Mouse (Mus musculus): ENCODE measurements around the gene Sde2. TPM values are rescaled to one million over a fixed set of nuclear protein-coding genes. Genes with fewer than 3 reads are reported as not detected.
"Not testable (repeated sequence)": the region's sequence is repeated elsewhere in the genome, so short reads cannot be mapped to it uniquely, and the experiment has no call there.

Gene Sde2
- total RNA-seq, 2 experiments from 2014 or later, result 17.7 to 19.8 TPM

DNA sequence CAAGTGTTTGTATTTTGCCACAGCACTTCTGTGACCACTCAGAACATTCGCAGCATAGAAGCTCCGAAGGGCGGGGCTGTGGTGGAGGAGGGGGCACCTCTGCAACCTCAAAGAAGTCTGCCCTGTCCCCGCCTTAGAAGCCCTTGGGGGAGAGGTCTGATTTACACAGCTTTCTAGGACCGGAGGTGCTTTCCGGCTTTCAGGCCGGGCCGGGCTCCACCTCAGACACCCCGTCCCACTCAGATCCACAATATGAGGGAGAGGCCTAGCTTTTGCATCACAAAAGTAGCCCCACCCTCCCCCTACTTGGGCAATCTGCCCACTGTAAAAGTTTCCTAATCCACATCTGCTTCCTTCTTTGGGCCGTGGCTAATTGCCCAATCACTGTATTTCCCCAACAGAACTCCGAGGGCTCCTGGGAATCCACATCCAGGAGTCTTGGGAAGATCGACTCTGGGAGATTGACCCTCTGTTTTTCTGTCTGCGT, 37.7 kb downstream of the Sde2 start:
- peak; percentile 91 for DNase-seq

DNA sequence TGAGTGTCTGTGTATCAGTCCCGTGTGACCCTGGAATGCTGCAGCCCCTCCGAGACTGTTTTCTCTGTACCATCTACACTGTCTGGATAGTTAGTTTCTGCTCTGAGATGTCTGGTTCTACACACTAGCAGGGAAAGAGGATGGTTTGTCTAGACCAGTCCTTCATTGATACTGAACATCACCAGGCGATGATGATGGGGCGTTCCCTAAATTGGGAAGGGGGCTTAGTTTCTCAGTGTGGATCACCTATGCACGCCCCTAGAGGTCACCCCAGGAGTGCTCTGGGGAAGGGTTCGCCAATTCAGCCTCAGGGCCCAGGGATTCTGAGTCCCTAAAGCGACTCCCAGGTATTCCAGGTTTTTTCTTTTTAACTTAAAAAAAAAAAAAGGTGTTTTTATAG, 38.2 kb downstream of the Sde2 start:
- no peak for DNase-seq

DNA sequence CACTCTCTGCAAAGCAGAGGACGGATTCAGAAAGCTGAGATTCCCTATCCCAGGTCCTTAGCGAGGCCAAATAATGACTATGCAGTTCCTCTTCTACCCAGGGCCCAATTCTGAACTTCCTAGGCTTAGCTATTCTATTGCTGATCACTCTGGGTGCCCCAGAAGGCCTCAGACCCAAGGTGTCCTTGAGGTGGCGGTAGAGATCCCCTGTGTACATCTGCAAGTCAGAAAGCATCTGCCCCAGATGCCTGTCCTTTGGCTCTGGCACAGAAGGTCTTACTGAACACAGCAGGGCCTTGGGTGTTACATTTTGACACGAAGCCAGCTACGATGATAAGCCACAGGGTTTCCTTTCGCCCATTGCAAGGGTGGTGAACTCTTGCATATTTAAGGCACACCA, 38.9 kb downstream of the Sde2 start:
- peak; percentile 36 for DNase-seq

DNA sequence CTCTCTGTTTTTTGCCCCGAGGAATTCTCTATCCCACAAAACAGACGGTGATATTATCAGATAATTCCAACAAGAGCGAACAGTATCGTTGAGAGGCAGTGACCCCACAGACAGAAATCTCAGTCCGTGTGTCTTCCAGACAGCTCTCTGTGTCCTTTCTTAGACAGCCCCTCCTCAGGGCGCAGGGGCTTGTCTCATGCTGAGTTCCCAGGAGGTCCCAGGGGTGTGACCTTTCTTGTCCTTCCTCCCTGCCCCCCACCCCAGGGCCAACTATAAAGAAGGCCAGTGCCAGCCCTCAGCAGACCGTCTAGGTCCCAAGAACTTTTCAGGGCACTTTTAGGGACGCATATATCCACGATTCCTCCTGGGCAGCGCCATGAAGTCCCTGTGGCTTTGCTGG, 41.9 kb downstream of the Sde2 start, which contains the start of gene Lefty2:
Gene Lefty2 (plus strand): TSS at position 301 of the 400 bp plus-strand sequence.
- no peak for DNase-seq

DNA sequence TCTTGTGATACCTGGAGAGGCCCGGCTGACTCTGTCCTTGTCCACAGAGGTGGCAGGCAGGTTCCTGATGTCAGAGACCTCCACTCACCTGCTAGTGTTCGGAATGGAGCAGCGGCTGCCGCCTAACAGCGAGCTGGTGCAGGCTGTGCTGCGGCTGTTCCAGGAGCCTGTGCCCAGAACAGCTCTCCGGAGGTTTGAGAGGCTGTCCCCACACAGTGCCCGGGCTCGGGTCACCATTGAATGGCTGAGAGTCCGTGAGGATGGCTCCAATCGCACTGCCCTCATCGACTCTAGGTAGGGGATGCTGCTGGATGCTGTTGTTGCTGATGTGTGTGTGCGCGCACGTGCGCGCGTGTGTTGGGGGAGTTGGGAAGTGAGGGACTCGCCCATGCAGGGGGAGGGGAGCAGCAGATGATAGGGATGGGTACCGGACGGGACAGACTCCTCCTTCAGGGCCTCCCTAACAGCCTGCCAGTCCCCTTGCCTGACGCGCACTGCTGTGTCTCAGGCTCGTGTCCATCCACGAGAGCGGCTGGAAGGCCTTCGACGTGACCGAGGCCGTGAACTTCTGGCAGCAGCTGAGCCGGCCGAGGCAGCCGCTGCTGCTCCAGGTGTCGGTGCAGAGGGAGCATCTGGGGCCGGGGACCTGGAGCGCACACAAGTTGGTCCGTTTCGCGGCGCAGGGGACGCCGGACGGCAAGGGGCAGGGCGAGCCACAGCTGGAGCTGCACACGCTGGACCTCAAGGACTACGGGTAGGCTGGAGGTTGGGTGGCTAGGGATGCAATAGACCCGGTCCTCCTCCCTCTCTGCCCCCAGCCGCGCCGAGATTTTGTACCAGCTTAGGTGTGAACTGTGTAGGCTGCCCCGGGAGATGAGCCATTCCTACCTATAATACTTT, 43.4 kb downstream of the Sde2 start:
- DNase-seq, result not testable (repeated sequence)

DNA sequence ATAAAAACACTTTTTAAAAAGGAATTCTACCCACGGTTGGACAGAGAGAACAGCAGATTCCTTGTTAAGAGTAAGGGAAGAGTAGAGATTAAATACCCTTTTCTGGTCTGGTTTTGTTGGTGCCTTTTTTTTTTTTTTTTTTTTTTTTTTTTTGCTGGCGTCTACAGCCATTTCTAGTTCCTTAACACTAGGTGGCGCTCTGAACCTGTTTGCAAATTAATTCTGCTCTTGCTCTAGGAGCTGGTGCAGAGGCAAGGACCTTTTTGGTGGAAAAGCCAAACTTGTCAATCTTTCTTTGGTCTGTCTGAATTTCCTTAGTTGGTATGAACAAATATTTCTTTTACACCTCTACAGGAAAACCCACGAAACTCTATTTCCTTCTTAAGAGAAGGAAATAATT, 50.2 kb downstream of the Sde2 start:
- peak; percentile 37 for DNase-seq

DNA sequence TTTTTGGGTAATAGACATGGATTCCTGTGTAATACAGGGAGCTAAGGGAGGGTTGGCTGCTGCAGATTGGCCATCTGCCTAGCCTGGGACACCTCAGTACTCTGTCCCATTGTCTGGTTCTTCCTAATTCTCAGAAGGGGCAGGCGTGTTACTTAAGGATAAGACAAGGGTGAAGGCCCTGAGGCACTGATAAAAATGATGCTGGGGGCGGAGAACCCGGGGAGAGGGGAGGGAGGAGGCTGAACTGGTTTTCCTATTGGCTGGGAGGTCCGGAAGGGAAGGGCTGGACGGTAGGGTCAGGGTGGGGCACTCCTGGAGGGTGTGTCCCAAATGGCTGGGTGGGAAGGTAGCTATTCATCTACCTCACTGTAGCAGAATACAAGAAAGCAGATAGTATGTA, 52.0 kb downstream of the Sde2 start:
- no peak for DNase-seq

DNA sequence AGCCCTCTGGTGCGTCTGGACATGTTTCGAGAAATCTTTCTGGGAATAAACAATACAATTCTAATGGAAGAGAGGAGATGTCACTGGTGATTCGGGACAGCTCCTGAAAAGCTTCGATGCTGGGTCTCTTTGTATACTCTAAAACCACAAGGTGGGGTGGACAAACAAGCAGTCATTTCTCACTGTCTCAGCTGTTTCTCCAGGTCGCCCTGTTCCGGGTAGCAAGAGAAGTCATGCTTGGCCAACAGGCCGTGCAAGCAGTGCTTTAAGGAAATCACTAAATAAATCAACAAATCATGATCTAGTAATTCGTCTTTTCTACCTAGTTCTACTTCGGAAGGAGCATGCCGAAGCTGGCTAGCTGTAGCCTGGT, 52.7 kb downstream of the Sde2 start:
- DNase-seq, result no peak

DNA sequence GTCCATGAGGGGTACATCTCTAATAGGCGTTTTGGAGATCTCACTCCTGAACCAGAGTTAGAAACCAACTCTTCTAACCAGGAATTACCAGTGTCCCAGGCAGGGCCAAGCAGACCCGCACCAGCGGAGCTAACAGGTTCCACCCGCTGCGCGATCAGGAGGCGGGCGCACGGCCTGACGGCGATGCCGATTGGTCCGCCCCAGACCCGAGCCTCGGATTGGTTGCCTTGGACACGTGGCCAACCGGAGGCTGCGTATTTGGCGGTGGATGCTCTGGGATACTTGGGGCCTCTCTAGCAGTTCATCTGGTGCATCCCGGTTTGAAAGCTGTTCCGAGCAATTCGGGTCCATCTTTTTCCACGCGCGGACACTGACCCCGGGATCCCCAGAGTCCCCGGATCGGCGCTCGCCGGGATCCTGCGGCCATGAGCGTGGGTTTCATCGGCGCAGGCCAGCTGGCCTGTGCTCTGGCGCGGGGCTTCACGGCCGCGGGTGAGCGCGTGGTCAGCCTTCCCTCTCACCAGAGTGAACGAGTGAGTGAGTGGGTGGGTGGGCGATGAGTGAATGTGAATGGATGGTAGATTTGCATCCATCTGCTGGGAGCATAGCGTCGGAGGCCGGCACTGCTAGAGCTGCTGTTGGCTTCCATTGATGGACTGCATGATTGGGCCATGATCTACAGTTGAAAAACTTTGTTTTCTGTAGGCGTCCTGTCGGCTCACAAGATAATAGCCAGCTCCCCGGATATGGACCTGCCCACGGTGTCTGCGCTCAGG, 53.3 kb downstream of the Sde2 start, which contains the start of gene Pycr2:
Gene Pycr2 (plus strand): TSS at position 255 of the 776 bp plus-strand sequence.
- peak; percentile 96 for DNase-seq

DNA sequence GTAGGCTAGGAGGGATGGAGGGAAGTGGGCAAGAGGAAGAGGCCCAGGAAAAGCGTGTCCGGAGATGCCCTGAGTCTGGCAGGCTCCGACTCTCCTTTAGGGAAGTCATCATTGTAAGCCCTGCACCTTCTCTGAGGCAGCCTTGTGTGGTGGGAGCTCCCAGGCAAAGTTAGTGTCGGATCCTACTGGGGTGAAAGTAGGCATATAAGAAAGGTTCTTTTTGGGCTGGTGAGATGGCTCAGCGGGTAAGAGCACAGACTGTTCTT, 53.8 kb downstream of the Sde2 start:
- DNase-seq, result no peak

DNA sequence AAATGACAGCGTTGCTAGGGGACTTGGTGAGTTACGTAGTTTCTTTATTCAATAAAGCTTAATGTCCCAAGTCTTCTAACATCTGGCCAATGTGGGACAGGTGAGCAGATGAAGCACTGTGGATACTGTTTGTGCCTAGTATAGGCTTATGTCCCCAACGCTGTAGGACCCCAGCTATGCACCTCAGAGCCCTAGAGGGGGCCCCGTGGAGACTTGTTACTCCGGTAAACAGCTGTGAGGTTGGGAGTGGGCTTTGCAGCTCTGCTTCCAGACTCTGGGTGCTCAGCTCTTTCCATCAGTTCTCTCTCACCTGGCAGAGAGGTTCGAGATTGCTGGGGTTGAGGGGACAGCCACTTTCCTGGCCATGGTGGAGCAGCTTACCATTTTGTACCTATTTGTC, 54.4 kb downstream of the Sde2 start:
- no peak for DNase-seq

DNA sequence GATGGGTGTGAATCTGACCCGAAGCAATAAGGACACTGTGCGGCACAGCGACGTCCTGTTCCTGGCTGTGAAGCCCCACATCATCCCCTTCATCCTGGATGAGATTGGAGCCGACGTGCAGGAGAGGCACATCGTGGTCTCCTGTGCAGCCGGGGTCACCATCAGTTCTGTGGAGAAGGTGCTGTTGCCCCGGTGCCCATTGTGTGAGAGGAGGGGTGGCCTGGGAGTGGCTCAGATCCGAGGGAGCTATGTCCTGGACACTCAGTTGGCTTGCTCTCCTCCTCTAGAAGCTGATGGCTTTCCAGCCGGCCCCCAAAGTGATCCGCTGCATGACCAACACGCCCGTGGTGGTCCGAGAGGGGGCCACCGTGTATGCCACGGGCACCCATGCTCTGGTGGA, 54.9 kb downstream of the Sde2 start:
- no peak for DNase-seq

DNA sequence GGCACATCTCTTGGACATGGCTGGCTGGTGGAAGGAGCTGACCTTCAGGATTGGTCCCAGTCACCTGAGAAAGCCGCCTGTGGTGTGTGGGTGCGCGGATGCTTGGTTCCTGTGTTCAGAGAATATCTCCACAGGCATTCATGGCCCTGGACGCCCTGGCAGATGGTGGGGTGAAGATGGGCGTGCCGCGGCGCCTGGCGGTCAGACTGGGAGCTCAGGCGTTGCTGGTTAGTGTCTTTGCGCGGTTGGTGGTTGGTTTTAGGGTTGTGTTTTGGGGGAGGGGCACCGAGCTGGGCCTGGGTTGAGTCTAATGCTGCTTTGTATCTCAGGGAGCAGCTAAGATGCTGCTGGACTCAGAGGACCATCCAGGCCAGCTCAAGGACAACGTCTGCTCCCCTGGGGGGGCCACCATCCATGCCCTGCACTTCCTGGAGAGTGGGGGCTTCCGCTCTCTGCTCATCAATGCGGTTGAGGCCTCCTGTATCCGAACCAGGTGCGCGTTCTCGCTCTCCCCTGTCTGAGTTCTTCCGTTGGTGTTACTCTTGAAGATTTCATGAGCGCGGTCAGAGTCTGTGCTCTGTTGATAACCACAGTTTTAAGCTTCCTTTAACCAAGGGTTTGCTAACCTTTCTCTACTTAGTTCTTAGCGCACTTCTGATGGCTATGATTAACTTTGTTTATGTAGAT, 55.7 kb downstream of the Sde2 start:
- no peak for DNase-seq

DNA sequence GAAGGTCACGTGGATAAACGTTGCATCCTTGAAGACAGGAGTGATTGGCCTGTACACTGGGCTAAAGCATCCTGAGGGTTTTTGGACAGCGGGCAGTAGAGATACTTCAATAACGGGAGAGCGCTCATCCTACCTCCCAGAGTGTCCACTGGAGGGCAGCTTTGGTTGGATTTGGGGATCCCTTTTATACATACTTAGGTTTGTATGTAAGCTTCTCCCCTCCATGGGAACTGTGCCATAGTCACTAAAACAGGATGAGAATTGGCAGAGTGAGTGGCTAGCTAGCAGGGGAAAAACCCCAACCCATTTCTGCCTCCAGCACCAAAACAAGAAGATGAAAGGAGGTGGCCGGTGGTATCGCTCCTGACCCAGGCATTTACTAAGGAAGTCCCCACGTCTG, 60.2 kb downstream of the Sde2 start:
- DNase-seq, result peak; percentile 30

DNA sequence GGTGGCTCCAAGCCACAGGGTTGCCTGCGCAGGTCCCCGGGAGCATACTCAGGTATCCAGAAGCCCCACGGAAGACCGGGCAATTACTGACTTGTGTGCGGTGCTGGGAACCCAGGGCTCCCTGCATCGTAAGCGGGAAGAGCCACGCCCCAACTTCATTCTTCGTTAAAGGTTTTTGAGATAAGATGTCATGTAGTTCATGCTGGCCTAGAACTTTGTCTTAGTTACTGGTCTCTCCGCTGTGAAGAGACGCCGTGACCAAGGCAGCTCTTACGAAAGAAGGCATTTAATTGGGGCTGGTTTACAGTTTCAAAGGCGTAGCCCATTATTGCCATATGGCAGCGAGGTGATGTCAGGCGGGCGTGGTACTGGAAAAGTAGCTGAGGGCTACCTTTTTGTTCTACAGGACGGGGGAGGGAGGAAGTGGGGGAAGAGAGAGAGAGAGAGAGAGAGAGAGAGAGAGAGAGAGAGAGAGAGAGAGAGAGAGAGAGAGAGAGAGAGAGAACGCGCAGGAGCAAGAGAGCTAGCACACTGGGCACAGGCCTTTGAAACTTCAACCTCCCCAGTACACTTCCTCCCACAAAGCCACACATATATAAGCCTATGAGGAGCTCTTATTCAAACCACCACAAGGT, 60.8 kb downstream of the Sde2 start:
- DNase-seq, result no peak

DNA sequence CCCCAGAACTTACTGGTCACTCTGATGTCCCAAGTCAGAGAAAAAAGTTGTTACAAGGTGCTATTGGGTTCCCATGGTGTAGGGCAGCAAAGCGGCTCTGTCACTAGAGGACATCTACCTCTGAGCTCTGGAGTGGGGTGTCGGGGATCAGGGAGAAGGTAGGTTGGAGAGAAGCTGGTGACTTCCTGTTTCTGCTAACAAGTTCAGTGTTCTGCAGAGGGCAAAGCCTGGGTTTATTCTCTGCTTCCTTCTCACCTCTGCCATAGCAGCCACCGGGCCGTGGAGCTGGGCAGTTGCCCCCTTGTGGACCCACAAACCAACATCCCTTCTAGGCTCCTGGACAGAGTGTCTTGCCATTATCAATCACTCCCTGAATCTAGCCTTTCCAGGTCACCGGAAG, 61.9 kb downstream of the Sde2 start:
- no peak for DNase-seq

DNA sequence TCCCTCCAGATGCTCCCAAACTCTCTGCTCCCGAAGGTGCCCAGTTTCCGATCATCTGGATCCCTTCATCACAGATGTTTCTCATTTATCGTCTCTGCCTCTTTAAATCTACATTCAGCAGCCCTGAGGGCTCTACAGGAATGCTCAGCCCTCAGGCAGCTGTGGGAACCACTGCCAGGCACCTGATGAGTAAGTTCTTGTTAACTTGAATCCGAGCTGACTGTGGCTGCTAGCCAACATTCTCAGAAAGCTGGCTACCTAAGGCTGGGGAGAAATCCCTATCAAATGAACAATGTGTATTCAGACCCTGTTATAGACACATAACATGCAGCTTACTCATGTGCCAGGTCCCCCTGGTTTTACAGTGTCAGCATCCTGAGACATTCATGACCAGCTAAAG, 62.9 kb downstream of the Sde2 start:
- DNase-seq, result no peak

DNA sequence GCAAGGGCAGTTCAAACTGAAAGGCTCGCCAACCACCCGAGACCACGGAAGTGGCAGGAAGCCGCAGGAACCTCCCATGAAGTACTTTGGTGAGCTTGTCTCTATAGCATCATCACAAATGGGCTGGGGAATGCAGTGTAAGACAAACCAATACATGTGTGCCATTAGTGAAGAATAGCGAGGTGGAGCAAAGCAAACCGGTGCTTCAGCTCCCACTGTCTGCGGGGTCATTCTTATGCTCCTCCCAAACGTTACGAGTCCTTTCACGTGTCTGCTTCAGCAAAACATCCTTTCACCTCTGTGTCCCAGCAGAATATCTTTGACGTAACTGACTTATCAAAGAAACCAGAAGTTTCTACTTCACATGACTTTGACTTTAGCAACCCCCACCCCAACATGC, 65.5 kb downstream of the Sde2 start:
- no peak for DNase-seq

DNA sequence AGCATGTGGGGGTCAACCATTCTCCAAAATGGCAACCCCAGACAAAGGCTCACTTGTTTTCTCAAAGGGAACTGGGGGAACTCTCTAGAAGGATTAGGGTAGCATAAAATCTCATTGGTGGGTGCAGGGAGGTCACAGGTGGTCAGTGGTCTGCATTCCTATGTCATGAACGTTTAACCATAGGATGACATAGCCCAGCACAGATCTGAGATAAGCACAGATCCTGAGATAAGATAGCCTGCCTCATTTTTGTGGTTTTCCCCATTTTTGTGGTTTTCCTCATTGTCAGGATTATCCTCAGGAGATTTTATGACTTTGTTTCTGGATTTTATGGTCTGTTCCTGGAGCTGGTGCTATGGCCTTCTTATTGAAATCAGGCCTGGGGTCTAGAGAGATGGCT, 66.1 kb downstream of the Sde2 start:
- DNase-seq, result no peak
